Mouse (Mus musculus) lung, postnatal 0 days (tissue): ENCODE results near the gene Lzts2.

Experiments
- CTCF ChIP-seq: IDR thresholded peaks from 2 replicates; pipeline ENCODE4 v1.5.1; 2016; ENCODE audit warnings: antibody characterized with exemption, mild to moderate bottlenecking
- EP300 ChIP-seq: IDR thresholded peaks from 2 replicates; pipeline ENCODE4 v1.6.1; 2016; ENCODE audit warnings: antibody characterized with exemption, mild to moderate bottlenecking, control low read depth

GRCm38 (mm10) chr19:45030746-45031693 lies 16.8 kb downstream of the Lzts2 start:
- TF ChIP-seq CTCF (peak; percentile 91), EP300 (no peak)
